Mouse (Mus musculus): ENCODE data around the gene Col5a1. TPM values are rescaled to one million over a fixed set of nuclear protein-coding genes. Genes with fewer than 3 reads are reported as not detected.

Gene Col5a1
- total RNA-seq, 2 experiments from 2014 or later, result 204 to 280 TPM

GRCm38 (mm10) chr2:27973840-27974239, 87.6 kb downstream of the Col5a1 start:
- peak; percentile 75 for DNase-seq

- DNase-seq, result no peak
These were observed 89.6 kb downstream of the Col5a1 start for GRCm38 (mm10) chr2:27975786-27976185.

GRCm38 (mm10) chr2:27976512-27976911, 90.3 kb downstream of the Col5a1 start:
- no peak for DNase-seq

GRCm38 (mm10) chr2:27981066-27981465, 94.8 kb downstream of the Col5a1 start:
- DNase-seq, result no peak

- no peak for DNase-seq
These were observed 95.7 kb downstream of the Col5a1 start for GRCm38 (mm10) chr2:27981621-27982535.

GRCm38 (mm10) chr2:27983093-27983492, 96.9 kb downstream of the Col5a1 start:
- DNase-seq, result no peak

- peak; percentile 32 for DNase-seq
These were observed 97.7 kb downstream of the Col5a1 start for GRCm38 (mm10) chr2:27983884-27984283.

- DNase-seq, result no peak
These were observed 100.5 kb downstream of the Col5a1 start for GRCm38 (mm10) chr2:27986751-27987150.

- no peak for DNase-seq
These were observed 104.4 kb downstream of the Col5a1 start for GRCm38 (mm10) chr2:27990430-27991211.

- no peak for DNase-seq
These were observed 107.2 kb downstream of the Col5a1 start for GRCm38 (mm10) chr2:27993416-27993815.

- DNase-seq, result no peak
These were observed 113.9 kb downstream of the Col5a1 start for GRCm38 (mm10) chr2:27999996-28000583.

- DNase-seq, result no peak
These were observed 114.4 kb downstream of the Col5a1 start for GRCm38 (mm10) chr2:28000660-28001059.

- DNase-seq, result no peak
These were observed 115.0 kb downstream of the Col5a1 start for GRCm38 (mm10) chr2:28001206-28001605.

- DNase-seq, result no peak
These were observed 119.0 kb downstream of the Col5a1 start for GRCm38 (mm10) chr2:28005187-28005586.

GRCm38 (mm10) chr2:28008261-28008660, 122.0 kb downstream of the Col5a1 start:
- no peak for DNase-seq

GRCm38 (mm10) chr2:28012367-28012766, 126.1 kb downstream of the Col5a1 start:
- DNase-seq, result no peak

- DNase-seq, result no peak
These were observed 128.6 kb downstream of the Col5a1 start for GRCm38 (mm10) chr2:28014778-28015177.

GRCm38 (mm10) chr2:28024416-28024815, 138.2 kb downstream of the Col5a1 start:
- DNase-seq, result no peak

GRCm38 (mm10) chr2:28025776-28026175, 139.6 kb downstream of the Col5a1 start:
- no peak for DNase-seq

GRCm38 (mm10) chr2:28031860-28032259, 145.6 kb downstream of the Col5a1 start:
- no peak for DNase-seq

- no peak for DNase-seq
These were observed 146.2 kb downstream of the Col5a1 start for GRCm38 (mm10) chr2:28032469-28032868.

GRCm38 (mm10) chr2:28034011-28034710, 147.9 kb downstream of the Col5a1 start:
- no peak for DNase-seq
